Mouse (Mus musculus) myocyte (in vitro differentiated cells): Measurements from ENCODE around the gene Iars2. TPM values are rescaled to one million over a fixed set of nuclear protein-coding genes. Genes with fewer than 3 reads are reported as not detected.

ENCODE experiments used
- H3K27me3 ChIP-seq: one replicate; pipeline ENCODE4 v1.6.1; 2011; ENCODE audit not compliant: control insufficient read depth, insufficient read depth, insufficient read length
- H3K36me3 ChIP-seq: one replicate; pipeline ENCODE4 v1.6.1; 2011; ENCODE audit not compliant: control insufficient read depth, insufficient read depth
- H3K4me2 ChIP-seq: one replicate; pipeline ENCODE4 v1.6.1; 2011; ENCODE audit warnings: low read depth, control low read depth
- H3K4me3 ChIP-seq: one replicate; pipeline ENCODE4 v1.5.1; 2011; ENCODE audit warnings: mild to moderate bottlenecking, control low read depth, moderate library complexity
- H3K79me2 ChIP-seq: one replicate; pipeline ENCODE4 v1.6.1; 2011; ENCODE audit not compliant: control insufficient read depth, insufficient read depth
- H3ac ChIP-seq: one replicate; pipeline ENCODE4 v1.6.1; 2011; ENCODE audit not compliant: control insufficient read depth, insufficient read length
- CEBPB ChIP-seq: IDR thresholded peaks from 2 replicates; pipeline ENCODE4 v1.6.1; 2011; ENCODE audit warnings: mild to moderate bottlenecking, moderate library complexity; ENCODE audit not compliant: poor library complexity, insufficient read depth, severe bottlenecking
- E2F4 ChIP-seq: IDR thresholded peaks from one replicate; pipeline ENCODE4 v1.6.1; 2011; ENCODE audit warnings: mild to moderate bottlenecking, control low read depth, moderate library complexity; ENCODE audit not compliant: insufficient read depth
- MAX ChIP-seq: IDR thresholded peaks from one replicate; pipeline ENCODE4 v1.6.1; 2011; ENCODE audit warnings: low read depth, mild to moderate bottlenecking, control low read depth
- MYOD1 ChIP-seq, 3 experiments: IDR thresholded peaks; one replicate each; pipeline ENCODE4 v1.6.1; 2011; ENCODE audit warnings: control low read depth in 2 of 3, low read depth in 2 of 3, mild to moderate bottlenecking in 2 of 3, moderate library complexity in 1 of 3; ENCODE audit not compliant: insufficient read length in 2 of 3, control insufficient read depth in 1 of 3
- MYOG ChIP-seq, 3 experiments: IDR thresholded peaks; one replicate each; pipeline ENCODE4 v1.6.1; 2011; ENCODE audit warnings: control low read depth in 2 of 3, low read depth in 2 of 3, mild to moderate bottlenecking in 2 of 3; ENCODE audit not compliant: insufficient read length in 2 of 3, control insufficient read depth in 1 of 3, insufficient read depth in 1 of 3
- POLR2A ChIP-seq: IDR thresholded peaks from one replicate; pipeline ENCODE4 v1.6.1; 2011; ENCODE audit warnings: low read depth, mild to moderate bottlenecking, control low read depth, moderate library complexity; ENCODE audit not compliant: insufficient read length
- POLR2AphosphoS2 ChIP-seq: IDR thresholded peaks from one replicate; pipeline ENCODE4 v1.6.1; 2011; ENCODE audit warnings: low read depth, control low read depth; ENCODE audit not compliant: insufficient read length
- REST ChIP-seq: IDR thresholded peaks from one replicate; pipeline ENCODE4 v1.6.1; 2011; ENCODE audit warnings: mild to moderate bottlenecking, control low read depth, moderate library complexity; ENCODE audit not compliant: insufficient read depth, insufficient read length
- SRF ChIP-seq: IDR thresholded peaks from one replicate; pipeline ENCODE4 v1.6.1; 2011; ENCODE audit warnings: low read depth; ENCODE audit not compliant: control insufficient read depth, insufficient read length
- TCF12 ChIP-seq: IDR thresholded peaks from one replicate; pipeline ENCODE4 v1.6.1; 2011; ENCODE audit warnings: mild to moderate bottlenecking, control low read depth; ENCODE audit not compliant: poor library complexity, insufficient read depth, severe bottlenecking
- TCF3 ChIP-seq: IDR thresholded peaks from one replicate; pipeline ENCODE4 v1.6.1; 2011; ENCODE audit warnings: low read depth, control low read depth; ENCODE audit not compliant: insufficient read length
- USF1 ChIP-seq: IDR thresholded peaks from one replicate; pipeline ENCODE4 v1.6.1; 2011; ENCODE audit warnings: low read depth, mild to moderate bottlenecking, control low read depth, moderate library complexity
- polyA plus RNA-seq: library from polyadenylated mRNA; unstranded; fragments of >200 nt; fragmentation: generic; extraction: Trizol; gene quantifications from one replicate; pipeline ENCODE4 v1.2.1, GENCODE M21; 2012; ENCODE audit warnings: missing spikeins

The Iars2 gene
- polyA plus RNA-seq, 1 experiment = 16.2 TPM

GRCm38 (mm10) chr1:185271373-185271772 lies 57.8 kb downstream of the Iars2 start:
- no peak for TF ChIP-seq POLR2A
- no peak for TF ChIP-seq MYOD1 (IDR thresholded peaks at IDR 0.05; ENCODE audit: control insufficient read depth in 1 of 3, insufficient read length in 2 of 3, low read depth in 2 of 3)
- no peak for TF ChIP-seq MAX
- TF ChIP-seq REST = no peak
- no peak for TF ChIP-seq USF1
- TF ChIP-seq SRF = no peak
- no peak for TF ChIP-seq POLR2AphosphoS2

GRCm38 (mm10) chr1:185270403-185271097 lies 58.6 kb downstream of the Iars2 start:
- Histone ChIP-seq H3ac (no peak overlapping the region), H3K79me2 (no peaks in the 10 kb centered on the region), H3K4me3 (no peak overlapping the region), H3K27me3 (no peaks in the 10 kb centered on the region), H3K36me3 (peaks cover 14% of the 10 kb centered on the region), H3K4me2 (no peak overlapping the region)
- TF ChIP-seq MYOD1 (IDR thresholded peaks at IDR 0.05; ENCODE audit: control insufficient read depth in 1 of 3, insufficient read length in 2 of 3, low read depth in 2 of 3) (no peak), MAX (no peak), SRF (no peak), USF1 (no peak), TCF12 (no peak), CEBPB (no peak), E2F4 (no peak), REST (no peak), TCF3 (no peak), POLR2AphosphoS2 (no peak), MYOG (IDR thresholded peaks at IDR 0.05; ENCODE audit: control insufficient read depth in 1 of 3, insufficient read depth in 1 of 3, insufficient read length in 2 of 3, low read depth in 2 of 3) (no peak), POLR2A (no peak)

More at GRCm38 (mm10) chr1:185271373-185271772, 57.8 kb downstream of the Iars2 start:
- H3K79me2 ChIP-seq = no peaks in the 10 kb centered on the region
- no peak overlapping the region for H3K4me3 ChIP-seq
- H3K36me3 ChIP-seq = peaks cover 19% of the 10 kb centered on the region
- no peak overlapping the region for H3ac ChIP-seq
- no peaks in the 10 kb centered on the region for H3K27me3 ChIP-seq
- no peak overlapping the region for H3K4me2 ChIP-seq

DNA sequence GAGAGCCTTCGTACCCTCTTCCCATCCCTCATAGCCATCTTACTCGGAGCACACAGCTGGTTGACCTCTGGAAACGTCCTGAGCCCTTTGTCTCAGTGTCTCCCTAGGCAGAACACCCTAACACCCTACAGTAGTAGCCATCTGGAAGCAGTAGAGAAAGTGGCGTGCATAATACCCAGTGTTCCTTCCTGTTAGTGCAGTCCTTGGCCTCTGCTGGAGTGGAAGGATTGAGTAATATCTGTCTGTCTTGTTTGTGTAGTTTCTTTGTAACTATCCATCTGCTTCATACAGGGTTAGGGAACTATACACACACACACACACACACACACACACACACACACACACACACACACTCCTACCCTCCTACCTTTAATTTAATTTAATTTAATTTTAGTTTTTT lies 60.5 kb downstream of the Iars2 start:
- no peak overlapping the region for H3K4me3 ChIP-seq
- H3K4me2 ChIP-seq = no peak overlapping the region
- H3K27me3 ChIP-seq = no peaks in the 10 kb centered on the region
- no peak overlapping the region for H3ac ChIP-seq
- H3K36me3 ChIP-seq = peaks cover 16% of the 10 kb centered on the region
- no peaks in the 10 kb centered on the region for H3K79me2 ChIP-seq
- no peak for TF ChIP-seq MYOG (IDR thresholded peaks at IDR 0.05; ENCODE audit: control insufficient read depth in 1 of 3, insufficient read depth in 1 of 3, insufficient read length in 2 of 3, low read depth in 2 of 3)
- no peak for TF ChIP-seq REST
- TF ChIP-seq SRF = no peak
- no peak for TF ChIP-seq MYOD1 (IDR thresholded peaks at IDR 0.05; ENCODE audit: control insufficient read depth in 1 of 3, insufficient read length in 2 of 3, low read depth in 2 of 3)
- TF ChIP-seq MAX = no peak
- no peak for TF ChIP-seq TCF3
- TF ChIP-seq E2F4 = no peak
- no peak for TF ChIP-seq POLR2AphosphoS2
- no peak for TF ChIP-seq POLR2A
- TF ChIP-seq TCF12 = no peak
- TF ChIP-seq USF1 = no peak
- no peak for TF ChIP-seq CEBPB

GRCm38 (mm10) chr1:185262565-185262964 lies 66.6 kb downstream of the Iars2 start:
- H3K79me2 ChIP-seq = no peaks in the 10 kb centered on the region
- H3K36me3 ChIP-seq = peaks cover 41% of the 10 kb centered on the region
- no peaks in the 10 kb centered on the region for H3K27me3 ChIP-seq
- no peak overlapping the region for H3K4me2 ChIP-seq
- TF ChIP-seq USF1 (no peak), MAX (no peak), MYOG (IDR thresholded peaks at IDR 0.05; ENCODE audit: control insufficient read depth in 1 of 3, insufficient read depth in 1 of 3, insufficient read length in 2 of 3, low read depth in 2 of 3) (no peak)
- no peak overlapping the region for H3K4me3 ChIP-seq
- H3ac ChIP-seq = no peak overlapping the region

DNA sequence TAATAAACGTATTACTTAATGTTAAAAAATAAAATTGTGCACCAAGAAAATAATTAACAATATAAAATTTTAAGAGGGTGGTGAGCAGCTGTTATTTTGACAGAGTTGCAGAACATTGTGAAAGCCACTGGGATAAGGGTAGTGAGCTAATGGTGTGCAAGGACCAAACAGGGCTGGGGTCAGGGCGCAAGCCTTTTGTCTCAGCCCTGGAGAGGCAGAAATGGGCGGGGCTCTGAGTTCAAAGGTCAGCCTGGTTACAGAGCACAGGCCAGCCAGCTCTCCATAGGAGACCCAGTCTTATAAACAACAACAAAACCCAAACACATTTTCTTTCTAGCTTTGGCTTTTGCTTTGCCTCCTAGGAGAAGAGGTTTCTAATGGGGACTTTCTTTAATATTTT lies 72.4 kb downstream of the Iars2 start:
- peaks cover 30% of the 10 kb centered on the region for H3K36me3 ChIP-seq
- TF ChIP-seq CEBPB (no peak), MYOG (IDR thresholded peaks at IDR 0.05; ENCODE audit: control insufficient read depth in 1 of 3, insufficient read depth in 1 of 3, insufficient read length in 2 of 3, low read depth in 2 of 3) (no peak), SRF (no peak), MYOD1 (IDR thresholded peaks at IDR 0.05; ENCODE audit: control insufficient read depth in 1 of 3, insufficient read length in 2 of 3, low read depth in 2 of 3) (no peak), REST (no peak), E2F4 (no peak)
- no peaks in the 10 kb centered on the region for H3K79me2 ChIP-seq
- no peak overlapping the region for H3ac ChIP-seq
- no peaks in the 10 kb centered on the region for H3K27me3 ChIP-seq
- H3K4me3 ChIP-seq = no peak overlapping the region
- no peak overlapping the region for H3K4me2 ChIP-seq
